Mouse (Mus musculus) heart, postnatal 36 days (tissue): ENCODE measurements around the gene Fam92b. TPM values are rescaled to one million over a fixed set of nuclear protein-coding genes. Genes with fewer than 3 reads are reported as not detected.

Experiments used
- DNase-seq, 2 experiments: peaks; one replicate each; pipeline ENCODE4 v3.0.0; 2021 to 2022
- intact Hi-C: fragments of 180-260 bp; cut with DNase I; formaldehyde crosslinking; loops from one replicate; pipeline ENCODE4 v1.15.1; 2025
- total RNA-seq, 2 experiments: library from RNA; stranded (reverse); gene quantifications; 2 replicates each; pipeline ENCODE4 v1.2.3; 2021

Gene Fam92b
- total RNA-seq, 2 experiments from 2014 or later, result not detected

DNA sequence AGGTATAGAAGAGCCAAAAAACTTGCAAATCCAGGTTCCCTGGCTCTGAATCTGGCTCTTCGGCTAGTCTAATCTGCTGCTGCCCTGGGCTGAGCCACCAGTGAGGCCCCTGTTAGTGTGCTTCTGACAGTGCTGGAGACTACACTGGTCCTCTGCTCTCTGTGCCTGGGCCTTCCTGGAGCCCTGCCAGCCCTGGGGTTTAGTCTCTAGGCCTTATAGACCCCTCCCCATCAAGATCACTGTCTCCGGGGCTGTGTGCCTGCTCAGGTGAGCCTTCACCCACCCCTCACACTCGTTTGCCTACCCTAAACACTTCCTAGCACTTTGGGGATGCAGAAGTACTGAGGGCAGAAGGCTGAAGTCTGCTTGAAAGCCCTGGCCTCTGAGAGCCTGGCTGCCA is 57.8 kb downstream of the Fam92b start:
- DNase-seq, result no peak
- intact Hi-C loops, result no loop called here

DNA sequence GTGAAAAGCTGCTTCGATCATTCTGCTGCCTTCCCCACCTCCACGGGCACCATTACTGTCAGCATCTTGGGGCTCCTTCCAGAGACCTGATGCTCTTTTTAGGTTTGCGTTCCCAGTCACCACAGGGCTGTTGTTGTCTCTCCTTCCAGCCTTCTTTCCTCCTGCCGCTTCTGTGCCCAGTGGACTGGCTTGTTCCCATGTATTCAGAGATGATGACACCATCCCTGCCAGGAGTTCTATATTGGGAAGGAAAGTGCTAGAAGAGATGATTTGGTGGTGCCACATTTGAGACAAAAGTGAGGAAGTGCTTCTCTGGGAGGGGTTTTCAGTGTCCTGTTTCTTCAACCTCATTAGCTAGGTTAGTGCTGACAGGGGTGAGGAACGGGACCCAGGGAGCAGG is 58.4 kb downstream of the Fam92b start:
- intact Hi-C loops, result no loop called here

DNA sequence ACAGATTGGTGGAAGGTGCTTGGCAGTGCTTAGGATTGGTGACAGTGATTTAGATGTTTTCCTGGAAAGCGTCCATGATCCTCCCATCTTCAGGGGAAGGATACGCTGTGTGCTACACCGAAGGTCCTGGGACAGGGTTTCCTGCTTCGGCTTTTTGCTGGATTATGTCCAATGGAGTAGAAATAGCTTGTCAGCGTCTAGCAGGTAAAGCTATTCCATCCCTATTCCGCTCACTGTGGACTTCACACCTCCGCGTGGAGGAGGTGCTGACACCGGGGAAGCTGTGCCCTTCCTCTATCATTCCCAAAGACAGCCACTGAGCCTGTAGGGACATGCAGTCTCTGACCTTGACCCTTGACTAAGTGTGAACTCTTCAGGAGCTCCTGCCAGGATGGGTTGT is 59.1 kb downstream of the Fam92b start:
- intact Hi-C loops, result no loop called here
- no peak for DNase-seq

More for the DNA sequence above, 58.4 kb downstream of the Fam92b start:
- no peak for DNase-seq

DNA sequence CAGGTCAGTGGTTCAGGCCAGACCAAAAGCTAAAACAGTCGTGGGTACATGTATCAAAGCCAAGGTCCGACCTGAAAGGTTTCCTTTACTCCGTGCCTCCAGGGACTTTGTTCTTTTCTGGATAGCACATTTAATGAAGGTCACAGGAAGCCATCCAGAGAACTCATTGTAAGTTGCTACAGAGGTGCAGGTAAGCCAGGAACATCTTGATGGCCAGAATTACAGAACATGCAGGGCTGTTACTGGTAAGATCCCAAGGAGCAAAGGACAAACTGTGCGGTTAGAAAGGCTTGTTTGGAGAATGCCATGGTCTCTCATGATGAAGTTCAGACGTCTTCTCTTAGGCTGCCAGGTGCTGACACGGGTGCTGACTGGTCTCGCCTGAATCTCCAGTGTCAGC is 60.7 kb downstream of the Fam92b start:
- no peak for DNase-seq
- intact Hi-C loops, result no loop called here

Other genes starting within 250 kb of the Fam92b start
- gene Crispld2, start 185.0 kb downstream of the Fam92b start, total RNA-seq, result 10 to 100 TPM; 22.5 to 29.5 TPM
- 10 to 100 TPM; 30.5 to 31.1 TPM for gene Zdhhc7, start 76.0 kb downstream of the Fam92b start, total RNA-seq
- 10 to 100 TPM; 13.8 to 15.9 TPM for gene 6430548M08Rik, start 63.3 kb downstream of the Fam92b start, total RNA-seq
- 10 to 100 TPM; 21.2 to 26.6 TPM for gene Gse1, start 51.0 kb upstream of the Fam92b start, total RNA-seq